Mouse (Mus musculus): Measurements from ENCODE around the gene Cfap74.
"Not testable (repeated sequence)": the region's sequence is repeated elsewhere in the genome, so short reads cannot be mapped to it uniquely, and the experiment has no call there.

Cfap74 gene

GRCm38 (mm10) chr4:155469590-155470262 lies 60.7 kb downstream of the Cfap74 start:
- no peak for DNase-seq (ENCODE audit: low read depth)

GRCm38 (mm10) chr4:155470263-155470953 lies 61.4 kb downstream of the Cfap74 start:
- no peak for DNase-seq (ENCODE audit: low read depth)

GRCm38 (mm10) chr4:155470997-155471396 lies 62.0 kb downstream of the Cfap74 start:
- no peak for DNase-seq (ENCODE audit: low read depth)

GRCm38 (mm10) chr4:155471406-155471805 lies 62.4 kb downstream of the Cfap74 start:
- no peak for DNase-seq (ENCODE audit: low read depth)

GRCm38 (mm10) chr4:155472716-155473290 lies 63.8 kb downstream of the Cfap74 start:
- DNase-seq (ENCODE audit: low read depth), result no peak

GRCm38 (mm10) chr4:155473319-155473718 lies 64.3 kb downstream of the Cfap74 start:
- DNase-seq (ENCODE audit: low read depth), result no peak

- not testable (repeated sequence) for DNase-seq (ENCODE audit: low read depth)
These were observed 64.8 kb downstream of the Cfap74 start for GRCm38 (mm10) chr4:155473796-155474195.

- peak; percentile 92 for DNase-seq (ENCODE audit: low read depth)
These were observed 72.6 kb downstream of the Cfap74 start for GRCm38 (mm10) chr4:155481381-155482124.

GRCm38 (mm10) chr4:155482125-155482480 lies 73.1 kb downstream of the Cfap74 start:
- DNase-seq (ENCODE audit: low read depth), result no peak

GRCm38 (mm10) chr4:155482733-155483540 lies 73.9 kb downstream of the Cfap74 start:
- DNase-seq (ENCODE audit: low read depth), result no peak

- no peak for DNase-seq (ENCODE audit: low read depth)
These were observed 76.5 kb downstream of the Cfap74 start for GRCm38 (mm10) chr4:155485521-155485920.

GRCm38 (mm10) chr4:155487746-155488145 lies 78.8 kb downstream of the Cfap74 start:
- DNase-seq (ENCODE audit: low read depth), result no peak

GRCm38 (mm10) chr4:155488232-155489025 lies 79.4 kb downstream of the Cfap74 start:
- DNase-seq (ENCODE audit: low read depth), result no peak

GRCm38 (mm10) chr4:155489101-155489970 lies 80.3 kb downstream of the Cfap74 start:
- no peak for DNase-seq (ENCODE audit: low read depth)

GRCm38 (mm10) chr4:155490456-155490855 lies 81.5 kb downstream of the Cfap74 start:
- no peak for DNase-seq (ENCODE audit: low read depth)

GRCm38 (mm10) chr4:155490990-155491504 lies 82.1 kb downstream of the Cfap74 start, which contains the start of gene Gnb1:
Gene Gnb1, plus strand, starts transcription at chr4:155491361.
- peak; percentile 97 for DNase-seq (ENCODE audit: low read depth)

GRCm38 (mm10) chr4:155491529-155492130 lies 82.6 kb downstream of the Cfap74 start:
- no peak for DNase-seq (ENCODE audit: low read depth)

- DNase-seq (ENCODE audit: low read depth), result peak; percentile 73
These were observed 83.2 kb downstream of the Cfap74 start for GRCm38 (mm10) chr4:155492131-155492633.

- no peak for DNase-seq (ENCODE audit: low read depth)
These were observed 85.9 kb downstream of the Cfap74 start for GRCm38 (mm10) chr4:155494891-155495290.
